Mouse (Mus musculus) forebrain, embryonic 12.5 days (tissue): ENCODE measurements around the gene 1700015G11Rik. TPM values are rescaled to one million over a fixed set of nuclear protein-coding genes. Genes with fewer than 3 reads are reported as not detected.

Experiments
- ATAC-seq: fragments of 200-750 bp; cut with Nextera tagmentation; 2 replicates; pipeline ENCODE4 v1.8.0; 2017; ENCODE audit warnings: moderate TSS enrichment; ENCODE audit not compliant: low FRiP score
- H3K27ac ChIP-seq: fragments of 300-500 bp; sonication (generic); 2 replicates; pipeline ENCODE4 v1.5.1; 2016; ENCODE audit warnings: mild to moderate bottlenecking
- H3K27me3 ChIP-seq: fragments of 300-500 bp; sonication (generic); 2 replicates; pipeline ENCODE4 v1.6.1; 2016; ENCODE audit warnings: mild to moderate bottlenecking
- H3K36me3 ChIP-seq: fragments of 300-500 bp; sonication (generic); replicated peaks from 2 replicates; pipeline ENCODE4 v1.6.1; 2016; ENCODE audit warnings: mild to moderate bottlenecking
- H3K4me1 ChIP-seq: fragments of 300-500 bp; sonication (generic); 2 replicates; pipeline ENCODE4 v1.6.1; 2016
- H3K4me2 ChIP-seq: fragments of 300-500 bp; sonication (generic); 2 replicates; pipeline ENCODE4 v1.6.1; 2016; ENCODE audit warnings: mild to moderate bottlenecking, moderate library complexity
- H3K4me3 ChIP-seq: fragments of 300-500 bp; sonication (generic); replicated peaks from 2 replicates; pipeline ENCODE4 v1.5.1; 2016; ENCODE audit warnings: mild to moderate bottlenecking
- H3K9ac ChIP-seq: fragments of 300-500 bp; sonication (generic); 2 replicates; pipeline ENCODE4 v1.6.1; 2016; ENCODE audit warnings: mild to moderate bottlenecking
- H3K9me3 ChIP-seq: fragments of 300-500 bp; sonication (generic); 2 replicates; pipeline ENCODE4 v1.6.1; 2016
- WGBS: fragments of 180-500 bp; shearing (Covaris S2); methylation state at CpG from one replicate; pipeline ENCODE4 v1.1.7; 2016; 5-methylcytosine and 5-hydroxymethylcytosine counted together
- polyA plus RNA-seq: library from polyadenylated mRNA; unstranded; fragments of >200 nt; fragmentation: Nextera tagmentation; extraction: Ambion mirVana; gene quantifications from 2 replicates; pipeline ENCODE4 v1.2.1, GENCODE M21; 2016

1700015G11Rik gene
- polyA plus RNA-seq, 1 experiment from 2014 or later, result not detected

DNA sequence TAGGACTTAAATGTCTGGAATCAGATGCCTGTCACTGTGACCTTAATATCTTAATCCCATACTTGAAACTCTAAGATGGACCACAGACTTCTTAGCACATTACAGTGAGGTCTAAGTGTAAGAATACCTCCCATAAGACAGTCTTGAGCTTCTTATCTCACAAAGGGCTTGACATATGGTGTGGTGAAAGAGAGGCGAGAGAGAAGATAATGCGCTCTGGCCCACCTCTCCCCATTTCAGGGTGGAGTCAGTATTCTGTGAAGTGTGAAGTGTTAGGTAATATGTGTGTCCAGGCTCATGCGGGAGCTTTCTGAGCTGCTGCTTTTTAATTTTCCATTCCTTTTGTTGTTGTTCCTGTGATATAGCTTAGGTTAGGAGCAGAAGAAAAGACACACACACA, 24.5 kb downstream of the 1700015G11Rik start:
- WGBS, result 98% methylated on average over 3 of the region's 3 CpGs
- H3K9ac ChIP-seq, result no peak overlapping the region
- H3K27ac ChIP-seq, result no peak overlapping the region
- no peak overlapping the region for H3K4me3 ChIP-seq
- no peak for ATAC-seq
- no peaks in the 10 kb centered on the region for H3K36me3 ChIP-seq
- no peaks in the 10 kb centered on the region for H3K4me1 ChIP-seq
- no peak overlapping the region for H3K4me2 ChIP-seq
- H3K27me3 ChIP-seq, result no peaks in the 10 kb centered on the region
- no peaks in the 10 kb centered on the region for H3K9me3 ChIP-seq

DNA sequence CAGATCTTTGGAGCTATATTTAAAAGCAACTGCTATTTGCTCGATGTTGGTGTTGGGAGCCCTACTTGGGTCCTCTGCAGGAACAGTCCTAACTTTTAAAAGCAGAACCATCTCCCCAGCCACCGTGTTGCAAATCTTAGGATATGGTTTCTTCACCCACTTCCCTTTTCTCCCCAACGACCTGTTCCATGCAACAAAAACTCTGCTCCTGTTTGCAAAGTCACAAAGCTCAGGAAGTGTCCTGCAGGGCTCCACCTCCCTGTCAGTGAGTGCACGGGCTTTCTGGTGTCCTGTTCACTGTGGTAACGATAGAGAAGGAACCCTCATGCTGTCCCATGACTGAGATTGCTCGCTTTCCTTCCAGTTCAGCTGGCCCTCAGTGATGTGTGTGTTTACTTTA, 28.6 kb downstream of the 1700015G11Rik start:
- Histone ChIP-seq H3K9me3 (no peaks in the 10 kb centered on the region), H3K9ac (no peak overlapping the region), H3K4me2 (no peak overlapping the region), H3K27me3 (no peaks in the 10 kb centered on the region), H3K4me1 (no peaks in the 10 kb centered on the region), H3K36me3 (no peaks in the 10 kb centered on the region), H3K27ac (no peak overlapping the region), H3K4me3 (no peak overlapping the region)
- 72% methylated on average over 6 of the region's 6 CpGs for WGBS
- ATAC-seq, result no peak

DNA sequence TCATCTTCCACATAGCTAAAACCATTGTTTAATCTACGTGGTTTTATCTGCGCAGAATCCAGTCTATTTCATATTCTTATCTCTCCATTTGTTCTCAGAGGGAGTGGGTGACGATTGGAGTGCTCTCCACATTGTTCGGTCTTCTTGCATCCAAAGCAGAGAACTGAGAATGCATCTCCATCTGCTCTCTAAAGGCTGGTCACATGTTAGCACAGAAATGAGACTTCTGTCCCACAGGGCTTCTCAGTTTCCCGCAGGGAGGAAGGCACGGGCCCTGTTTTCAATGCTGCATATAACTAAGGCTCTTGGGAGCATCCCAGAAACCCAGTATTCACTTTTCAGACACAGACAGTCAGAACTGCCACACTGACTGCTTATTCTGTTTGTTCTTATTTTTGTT, 29.8 kb downstream of the 1700015G11Rik start:
- WGBS, result 88% methylated on average over 6 of the region's 6 CpGs
- no peak overlapping the region for H3K4me3 ChIP-seq
- no peak for ATAC-seq
- H3K9me3 ChIP-seq, result no peaks in the 10 kb centered on the region
- H3K27ac ChIP-seq, result no peak overlapping the region
- H3K4me2 ChIP-seq, result no peak overlapping the region
- no peak overlapping the region for H3K9ac ChIP-seq
- no peaks in the 10 kb centered on the region for H3K36me3 ChIP-seq
- no peaks in the 10 kb centered on the region for H3K27me3 ChIP-seq
- H3K4me1 ChIP-seq, result no peaks in the 10 kb centered on the region

DNA sequence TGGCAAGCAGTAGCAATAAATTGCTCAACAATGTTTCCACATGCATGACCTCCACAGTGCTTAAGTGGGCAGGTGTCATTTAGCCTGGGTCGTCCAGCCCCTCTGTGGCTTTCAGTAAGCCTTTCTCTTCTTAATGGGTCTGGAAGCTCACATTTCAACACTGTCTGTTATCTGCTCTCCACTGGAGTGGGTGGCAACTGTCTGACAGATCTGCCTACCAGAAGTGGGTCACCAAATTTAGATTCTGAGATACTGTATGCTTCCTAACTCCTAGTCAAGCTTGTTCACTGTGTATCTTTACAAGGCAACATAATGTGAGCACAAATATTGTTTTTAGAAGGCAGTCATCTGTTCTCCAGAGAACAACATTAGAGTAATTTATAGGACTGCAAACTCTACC, 33.2 kb downstream of the 1700015G11Rik start:
- Histone ChIP-seq H3K9ac (no peak overlapping the region), H3K36me3 (no peaks in the 10 kb centered on the region), H3K27ac (no peak overlapping the region), H3K4me3 (no peak overlapping the region), H3K4me1 (no peaks in the 10 kb centered on the region), H3K4me2 (no peak overlapping the region), H3K27me3 (no peaks in the 10 kb centered on the region), H3K9me3 (no peaks in the 10 kb centered on the region)
- ATAC-seq, result no peak
- WGBS, result 42% methylated on average over 1 of the region's 1 CpGs

DNA sequence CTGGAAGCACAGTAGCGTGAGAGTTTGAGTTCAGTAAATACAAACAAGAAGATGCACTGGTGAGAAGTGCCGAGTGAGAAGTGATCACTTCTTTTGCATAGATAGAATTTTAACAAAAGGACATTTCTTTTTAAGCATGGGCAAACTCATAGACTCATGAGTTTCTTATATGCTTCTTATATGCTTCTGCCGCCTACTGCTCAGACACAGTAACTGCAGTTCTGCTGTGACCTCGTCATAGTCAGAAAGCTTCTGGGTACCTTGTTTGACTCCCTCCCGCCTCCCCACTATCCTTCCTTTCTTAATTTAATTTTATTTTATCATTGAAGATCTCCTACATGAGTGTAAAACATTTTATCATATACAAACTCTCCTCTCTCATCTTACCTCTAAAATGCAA, 36.3 kb downstream of the 1700015G11Rik start:
- Histone ChIP-seq H3K27ac (no peak overlapping the region), H3K36me3 (no peaks in the 10 kb centered on the region), H3K4me3 (no peak overlapping the region), H3K9me3 (no peaks in the 10 kb centered on the region), H3K27me3 (no peaks in the 10 kb centered on the region), H3K4me1 (peaks cover 6% of the 10 kb centered on the region), H3K9ac (no peak overlapping the region), H3K4me2 (no peak overlapping the region)
- WGBS, result 45% methylated on average over 5 of the region's 5 CpGs
- no peak for ATAC-seq

DNA sequence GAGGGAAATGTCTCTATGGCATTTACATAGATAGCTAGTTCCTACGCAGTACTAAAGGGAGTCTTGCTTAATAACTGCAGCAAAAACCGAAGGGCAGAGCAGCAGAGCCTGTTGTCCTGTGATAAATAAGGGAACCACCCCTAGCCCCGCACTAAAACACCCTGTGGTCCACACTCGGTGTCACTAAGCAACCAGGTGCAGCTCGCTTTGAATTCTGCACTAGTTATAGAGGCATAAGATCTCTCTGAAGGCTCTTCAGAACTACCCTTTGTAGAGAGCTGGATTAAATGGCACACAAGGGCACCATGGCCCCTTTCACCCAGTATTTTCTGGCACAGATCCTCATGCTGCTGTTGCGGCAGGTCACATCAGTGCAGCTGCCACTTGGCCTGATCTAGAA, 40.3 kb downstream of the 1700015G11Rik start:
- H3K27me3 ChIP-seq, result no peaks in the 10 kb centered on the region
- no peak overlapping the region for H3K9ac ChIP-seq
- no peak overlapping the region for H3K4me2 ChIP-seq
- H3K4me3 ChIP-seq, result no peak overlapping the region
- no peaks in the 10 kb centered on the region for H3K36me3 ChIP-seq
- no peaks in the 10 kb centered on the region for H3K9me3 ChIP-seq
- ATAC-seq, result no peak
- peaks cover 9% of the 10 kb centered on the region for H3K4me1 ChIP-seq
- WGBS, result 47% methylated on average over 6 of the region's 6 CpGs
- H3K27ac ChIP-seq, result no peak overlapping the region

GRCm38 (mm10) chr7:51973526-51973925, 42.0 kb downstream of the 1700015G11Rik start:
- H3K9me3 ChIP-seq, result no peaks in the 10 kb centered on the region
- H3K27me3 ChIP-seq, result no peaks in the 10 kb centered on the region
- no peak overlapping the region for H3K4me2 ChIP-seq
- no peak overlapping the region for H3K4me3 ChIP-seq
- peaks cover 9% of the 10 kb centered on the region for H3K4me1 ChIP-seq
- no peak for ATAC-seq
- H3K36me3 ChIP-seq, result no peaks in the 10 kb centered on the region
- 65% methylated on average over 2 of the region's 2 CpGs for WGBS
- no peak overlapping the region for H3K9ac ChIP-seq
- H3K27ac ChIP-seq, result no peak overlapping the region

DNA sequence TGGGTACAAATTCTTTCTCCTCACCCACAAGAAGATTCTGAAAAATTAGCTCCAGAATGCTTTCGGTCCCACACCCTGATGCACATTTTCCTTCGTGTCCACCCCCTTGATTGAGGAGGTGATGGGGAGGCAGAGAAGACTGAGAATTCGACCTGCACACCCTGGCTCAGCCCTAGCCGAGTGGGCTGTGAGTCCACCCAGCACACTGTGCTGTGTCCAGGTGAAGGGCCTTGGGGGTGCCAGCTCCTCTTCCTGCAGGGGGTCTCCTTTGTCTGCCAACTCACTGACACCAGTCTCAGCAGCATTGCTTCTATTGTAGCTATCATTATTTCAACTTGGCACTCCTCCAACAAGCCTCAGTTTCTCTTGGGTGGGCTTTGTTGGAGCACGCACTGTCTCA, 42.4 kb downstream of the 1700015G11Rik start:
- H3K9me3 ChIP-seq, result no peaks in the 10 kb centered on the region
- H3K9ac ChIP-seq, result no peak overlapping the region
- H3K27me3 ChIP-seq, result no peaks in the 10 kb centered on the region
- H3K36me3 ChIP-seq, result no peaks in the 10 kb centered on the region
- H3K4me1 ChIP-seq, result peaks cover 9% of the 10 kb centered on the region
- ATAC-seq, result peak; percentile 50; the same call in 1 of the 2 replicates
- no peak overlapping the region for H3K4me3 ChIP-seq
- H3K27ac ChIP-seq, result no peak overlapping the region
- 71% methylated on average over 5 of the region's 5 CpGs for WGBS
- H3K4me2 ChIP-seq, result no peak overlapping the region

- Histone ChIP-seq H3K4me3 (no peak overlapping the region), H3K9me3 (no peaks in the 10 kb centered on the region), H3K27ac (no peak overlapping the region), H3K36me3 (no peaks in the 10 kb centered on the region), H3K4me1 (peaks cover 9% of the 10 kb centered on the region), H3K27me3 (no peaks in the 10 kb centered on the region), H3K4me2 (no peak overlapping the region), H3K9ac (no peak overlapping the region)
- peak; percentile 72 for ATAC-seq
- 38% methylated on average over 6 of the region's 6 CpGs for WGBS
Measured at GRCm38 (mm10) chr7:51972252-51972855, 43.2 kb downstream of the 1700015G11Rik start.

DNA sequence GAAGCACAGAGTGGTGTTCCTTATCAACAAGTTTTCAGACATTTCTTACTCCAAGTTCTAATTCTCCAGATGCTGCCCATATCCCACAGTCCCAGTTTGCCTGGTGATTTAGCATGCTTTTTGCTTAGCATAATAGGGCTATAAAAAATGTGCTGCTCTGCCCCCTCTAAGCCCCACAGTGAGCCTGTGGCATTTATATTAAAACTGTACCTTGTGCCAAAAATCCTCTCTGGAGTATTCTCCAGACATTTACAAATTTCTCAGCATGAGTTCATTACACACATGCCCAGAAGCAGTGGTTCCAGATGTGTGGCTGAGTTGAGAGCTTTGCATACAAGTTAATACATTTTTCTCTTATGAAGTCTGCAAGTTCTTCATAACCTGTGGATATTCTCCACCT, 46.1 kb downstream of the 1700015G11Rik start:
- H3K9ac ChIP-seq, result no peak overlapping the region
- no peak overlapping the region for H3K27ac ChIP-seq
- H3K4me2 ChIP-seq, result no peak overlapping the region
- no peak overlapping the region for H3K4me3 ChIP-seq
- no peaks in the 10 kb centered on the region for H3K27me3 ChIP-seq
- no peak for ATAC-seq
- H3K36me3 ChIP-seq, result no peaks in the 10 kb centered on the region
- no peaks in the 10 kb centered on the region for H3K9me3 ChIP-seq
- H3K4me1 ChIP-seq, result peaks cover 3% of the 10 kb centered on the region; the same call in 1 of the 2 replicates

- Histone ChIP-seq H3K4me3 (no peak overlapping the region), H3K27me3 (no peaks in the 10 kb centered on the region), H3K9ac (no peak overlapping the region), H3K9me3 (no peaks in the 10 kb centered on the region), H3K36me3 (no peaks in the 10 kb centered on the region), H3K27ac (no peak overlapping the region), H3K4me1 (peaks cover 3% of the 10 kb centered on the region; the same call in 1 of the 2 replicates), H3K4me2 (no peak overlapping the region)
- WGBS, result 90% methylated on average over 4 of the region's 4 CpGs
- no peak for ATAC-seq
Measured at GRCm38 (mm10) chr7:51967581-51967980, 47.9 kb downstream of the 1700015G11Rik start.

DNA sequence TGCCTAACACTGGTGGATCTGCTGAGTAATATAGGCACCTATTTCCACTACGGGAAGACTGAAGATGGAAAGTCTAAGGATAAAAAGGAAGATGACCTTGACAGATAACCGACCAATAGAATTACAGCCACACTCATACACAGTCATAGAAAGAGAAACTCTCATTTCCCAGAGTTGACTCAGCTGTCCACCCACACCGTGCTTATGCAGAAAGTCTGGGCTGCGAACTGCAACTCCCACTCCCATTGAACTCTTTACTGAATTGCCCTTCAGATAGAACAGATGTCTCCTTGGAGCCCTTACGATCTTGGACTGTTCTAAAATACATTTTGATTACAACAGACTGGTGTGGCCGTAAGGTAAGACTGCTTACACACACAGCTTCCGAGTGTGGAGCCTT, 50.8 kb downstream of the 1700015G11Rik start:
- Histone ChIP-seq H3K9ac (no peak overlapping the region), H3K9me3 (no peaks in the 10 kb centered on the region), H3K36me3 (no peaks in the 10 kb centered on the region), H3K4me2 (no peak overlapping the region), H3K27ac (no peak overlapping the region), H3K4me3 (no peak overlapping the region), H3K27me3 (no peaks in the 10 kb centered on the region), H3K4me1 (peaks cover 11% of the 10 kb centered on the region)
- no peak for ATAC-seq
- WGBS, result 96% methylated on average over 7 of the region's 7 CpGs

DNA sequence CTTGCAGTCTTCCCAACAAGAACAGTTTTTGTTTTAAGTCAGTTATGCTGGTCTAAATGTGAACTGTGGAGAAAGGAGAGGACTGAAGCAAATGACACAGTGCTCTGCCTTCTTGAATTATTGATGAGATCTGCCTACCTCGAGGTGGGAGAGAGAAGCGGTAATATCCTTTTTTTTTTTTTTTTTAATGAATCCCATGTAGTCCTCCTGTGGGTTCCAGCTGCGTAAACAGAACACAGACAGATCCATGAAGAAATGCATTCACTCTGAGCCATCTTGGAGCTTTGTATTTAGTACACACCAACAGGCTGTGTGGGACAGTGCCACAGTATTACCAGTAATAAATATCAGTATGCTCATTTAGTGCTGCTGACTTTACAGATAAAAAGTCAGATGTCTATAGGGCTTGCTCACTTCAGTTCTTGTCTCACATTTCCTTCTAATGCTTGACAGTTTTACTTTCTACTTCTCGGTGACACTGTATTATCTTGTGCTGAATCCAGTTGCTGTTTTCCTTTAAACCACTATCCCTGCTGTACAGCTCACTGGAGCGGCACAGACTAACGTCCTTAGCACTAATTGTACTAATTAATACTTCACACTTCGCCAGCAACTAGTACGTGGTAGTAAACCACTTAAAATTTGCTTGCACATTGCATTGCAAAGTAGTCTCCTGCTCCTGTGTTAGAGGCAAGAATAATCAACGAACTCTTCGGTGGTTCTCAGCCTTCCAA, 53.1 kb downstream of the 1700015G11Rik start:
- H3K36me3 ChIP-seq, result no peaks in the 10 kb centered on the region
- ATAC-seq, result peak; percentile 57; the same call in 1 of the 2 replicates
- no peak overlapping the region for H3K4me2 ChIP-seq
- WGBS, result 47% methylated on average over 10 of the region's 10 CpGs
- no peak overlapping the region for H3K9ac ChIP-seq
- H3K9me3 ChIP-seq, result no peaks in the 10 kb centered on the region
- peaks cover 11% of the 10 kb centered on the region for H3K4me1 ChIP-seq
- no peaks in the 10 kb centered on the region for H3K27me3 ChIP-seq
- 0 out of 2 replicates have a peak overlapping the region, but pooled peaks have one; percentile 31 for H3K27ac ChIP-seq
- H3K4me3 ChIP-seq, result no peak overlapping the region
